Mouse (Mus musculus) CH12.LX (cell line): ENCODE measurements around the gene Id2.

Experiments used
- CTCF ChIP-seq, 2 experiments: IDR thresholded peaks in 1 of 2; conservative IDR thresholded peaks in 1 of 2; 2 replicates each; pipeline ENCODE4 v1.5.1; 2011 to 2012; ENCODE audit warnings: low read depth in 2 of 2, low read length in 2 of 2, improper control_type of control experiment in 1 of 2, inconsistent platforms in 1 of 2, mild to moderate bottlenecking in 1 of 2, moderate library complexity in 1 of 2
- POLR2A ChIP-seq: IDR thresholded peaks from 2 replicates; pipeline ENCODE4 v1.6.1; 2011; ENCODE audit warnings: low read depth, mild to moderate bottlenecking, improper control_type of control experiment, low read length
- RAD21 ChIP-seq: IDR thresholded peaks from 2 replicates; pipeline ENCODE4 v1.6.1; 2011; ENCODE audit warnings: low read depth, mild to moderate bottlenecking, low read length, improper control_type of control experiment, moderate library complexity
- ZNF384 ChIP-seq: IDR thresholded peaks from 2 replicates; pipeline ENCODE4 v1.6.1; 2012; ENCODE audit warnings: low read depth, low read length, improper control_type of control experiment, inconsistent platforms

GRCm38 (mm10) chr12:25141311-25141710 lies 44.4 kb upstream of the Id2 start:
- TF ChIP-seq POLR2A, result no peak
- TF ChIP-seq CTCF (conservative IDR thresholded peaks at IDR 0.05 in 1 of 2, IDR thresholded peaks at IDR 0.05 in 1 of 2; ENCODE audit: low read depth in 2 of 2, low read length in 2 of 2), result no peak
- no peak for TF ChIP-seq RAD21
- TF ChIP-seq ZNF384, result no peak
